Mouse (Mus musculus) kidney, postnatal 36 days (tissue): ENCODE measurements around the gene Slc39a9.
A peak's percentile ranks its signal among the peaks of the same experiment; 100 is the strongest.

Experiments
- DNase-seq, 2 experiments: peaks; one replicate each; pipeline ENCODE4 v3.0.0; 2021 to 2022; ENCODE audit warnings: mixed read lengths in 2 of 2

The Slc39a9 gene

GRCm38 (mm10) chr12:80643693-80644505 is at the start of gene Slc39a9, which contains the start of gene Erh:
TSS of gene Slc39a9 (plus strand) at chr12:80643883.
TSS of gene Erh (minus strand) at chr12:80644341.
- DNase-seq = peak; percentile 95 to 96

GRCm38 (mm10) chr12:80594141-80594540 is 49.5 kb upstream of the Slc39a9 start:
- no peak for DNase-seq

GRCm38 (mm10) chr12:80594781-80595180 is 48.9 kb upstream of the Slc39a9 start:
- no peak for DNase-seq

- DNase-seq = no peak
Observed at GRCm38 (mm10) chr12:80595566-80595965, 48.1 kb upstream of the Slc39a9 start.

GRCm38 (mm10) chr12:80595968-80596367 is 47.7 kb upstream of the Slc39a9 start:
- no peak for DNase-seq

GRCm38 (mm10) chr12:80598236-80598635 is 45.4 kb upstream of the Slc39a9 start:
- no peak for DNase-seq

GRCm38 (mm10) chr12:80598756-80599155 is 44.9 kb upstream of the Slc39a9 start:
- peak; percentile 3 to 17 for DNase-seq

GRCm38 (mm10) chr12:80601597-80602269 is 42.0 kb upstream of the Slc39a9 start:
- no peak for DNase-seq

GRCm38 (mm10) chr12:80602432-80602831 is 41.3 kb upstream of the Slc39a9 start:
- no peak for DNase-seq

- peak; percentile 5 to 56 for DNase-seq
Observed at GRCm38 (mm10) chr12:80603566-80603965, 40.1 kb upstream of the Slc39a9 start.

GRCm38 (mm10) chr12:80604218-80604617 is 39.5 kb upstream of the Slc39a9 start:
- DNase-seq = no peak

GRCm38 (mm10) chr12:80608576-80608975 is 35.1 kb upstream of the Slc39a9 start:
- DNase-seq = no peak

- no peak for DNase-seq
Observed at GRCm38 (mm10) chr12:80609928-80610327, 33.8 kb upstream of the Slc39a9 start.

GRCm38 (mm10) chr12:80612113-80612791 is 31.4 kb upstream of the Slc39a9 start:
- no peak for DNase-seq

GRCm38 (mm10) chr12:80615371-80616257 is 28.1 kb upstream of the Slc39a9 start:
- DNase-seq = no peak

GRCm38 (mm10) chr12:80620501-80620900 is 23.2 kb upstream of the Slc39a9 start:
- no peak for DNase-seq

GRCm38 (mm10) chr12:80631790-80632189 is 11.9 kb upstream of the Slc39a9 start:
- DNase-seq = no peak

- peak; percentile 48 to 76 for DNase-seq
Observed at GRCm38 (mm10) chr12:80642725-80643692, 674 bp upstream of the Slc39a9 start.

GRCm38 (mm10) chr12:80644506-80644868 is 804 bp downstream of the Slc39a9 start:
- no peak for DNase-seq

- DNase-seq = peak in 1 of 2 experiments; percentile 13
Observed at GRCm38 (mm10) chr12:80646377-80646776, 2.7 kb downstream of the Slc39a9 start.
